Mouse (Mus musculus): ENCODE data around the gene Metap1.

DNA sequence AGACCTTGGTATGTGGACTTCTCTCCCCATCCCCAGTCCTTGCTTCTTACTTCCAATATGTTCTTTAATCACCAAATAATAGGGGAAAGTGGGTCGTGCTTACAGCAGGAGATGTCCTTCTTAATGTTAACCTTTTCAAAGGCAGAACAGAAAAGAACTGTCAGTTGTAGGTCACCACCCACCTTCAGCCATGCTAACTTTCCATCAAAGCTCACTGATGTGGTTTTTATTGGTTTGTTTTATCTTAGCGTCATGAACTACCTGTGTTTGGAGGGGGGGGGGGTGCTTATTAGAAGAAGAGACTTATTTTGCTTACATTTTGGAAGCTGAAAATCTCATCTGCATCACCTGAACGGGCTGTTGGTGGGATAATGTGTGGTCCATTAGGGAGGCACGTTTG, 65.1 kb downstream of the Metap1 start:
- TF ChIP-seq CTCF (IDR thresholded peaks at IDR 0.05; ENCODE audit: extremely low read depth, insufficient read depth, low read length) (no peak), POLR2A (IDR thresholded peaks at IDR 0.05; ENCODE audit: extremely low read depth, insufficient read depth, low read length) (no peak)

Data from cortical plate, adult 2 months (tissue).